Mouse (Mus musculus) layer of hippocampus, adult 9-10 months (tissue): ENCODE measurements at regions not wholly inside any gene's neighbourhood (a gene's known extent, or its start where the extent isn't known, plus 50 kb on each side); places are given as distances from the start of the nearest gene placed in this dataset.

Experiments
- DNase-seq: peaks from one replicate; pipeline ENCODE4 v3.0.0; 2022; ENCODE audit warnings: low spot score

DNA sequence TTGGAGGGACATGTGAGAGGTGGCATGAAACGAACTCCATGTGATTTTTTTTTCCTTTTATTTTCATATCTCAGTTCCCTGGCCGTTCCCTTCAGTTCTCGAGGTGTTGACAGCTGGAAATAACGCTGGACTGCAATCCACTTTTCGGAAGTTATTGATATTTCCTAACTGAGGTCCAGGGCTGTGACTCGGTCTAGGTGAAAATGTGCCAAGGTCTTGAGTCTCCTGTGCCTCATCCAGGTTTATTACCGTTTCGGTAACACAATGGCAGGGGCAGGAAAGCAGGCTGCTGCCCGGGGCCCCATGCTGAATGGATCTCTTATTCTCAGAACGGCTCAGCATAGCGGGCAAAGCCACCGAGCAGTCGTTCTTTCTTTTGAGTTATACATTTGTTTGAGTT lies 844.7 kb upstream of the Car8 start:
- no peak for DNase-seq

DNA sequence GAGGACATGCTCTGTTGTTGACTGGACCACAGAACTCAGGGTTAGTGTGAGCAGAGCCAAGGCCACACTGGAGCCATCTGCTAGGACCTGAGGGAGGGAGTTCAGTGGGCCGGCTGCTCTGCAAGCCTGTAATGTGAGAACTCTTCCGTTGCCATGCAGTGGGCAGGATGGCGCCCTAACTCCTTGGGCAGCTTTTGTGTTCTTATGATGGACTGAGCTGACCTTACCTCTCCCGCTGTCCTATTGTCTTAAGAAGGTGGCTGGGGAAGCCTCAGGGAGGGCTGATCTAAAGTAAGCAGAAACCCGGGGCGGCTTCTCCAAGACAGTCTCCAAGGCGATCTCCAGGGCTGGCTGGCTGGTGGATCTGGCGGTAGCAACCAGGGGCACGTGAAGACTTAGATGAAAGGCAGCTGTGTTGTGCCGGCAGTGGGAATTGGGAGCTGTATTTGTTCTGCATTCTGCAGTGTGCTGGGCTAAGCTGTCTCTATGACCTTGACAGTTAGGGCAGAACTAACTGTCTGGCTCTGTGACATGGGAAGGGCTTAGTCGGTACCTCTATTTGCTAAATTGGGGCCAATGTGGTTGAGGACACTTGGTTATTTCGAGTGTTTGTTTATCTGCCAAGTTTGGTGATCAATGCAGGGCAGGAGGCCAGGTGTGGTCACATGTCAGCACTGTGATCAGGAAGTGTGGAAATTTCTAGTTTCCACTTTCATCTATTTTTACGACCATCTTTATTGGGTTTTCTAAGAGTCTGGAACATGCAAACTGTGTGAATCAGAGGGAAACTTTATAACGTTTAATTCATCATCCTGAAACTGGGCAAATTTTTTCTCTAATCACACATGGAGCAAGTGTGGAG lies 843.1 kb upstream of the Car8 start:
- no peak for DNase-seq

DNA sequence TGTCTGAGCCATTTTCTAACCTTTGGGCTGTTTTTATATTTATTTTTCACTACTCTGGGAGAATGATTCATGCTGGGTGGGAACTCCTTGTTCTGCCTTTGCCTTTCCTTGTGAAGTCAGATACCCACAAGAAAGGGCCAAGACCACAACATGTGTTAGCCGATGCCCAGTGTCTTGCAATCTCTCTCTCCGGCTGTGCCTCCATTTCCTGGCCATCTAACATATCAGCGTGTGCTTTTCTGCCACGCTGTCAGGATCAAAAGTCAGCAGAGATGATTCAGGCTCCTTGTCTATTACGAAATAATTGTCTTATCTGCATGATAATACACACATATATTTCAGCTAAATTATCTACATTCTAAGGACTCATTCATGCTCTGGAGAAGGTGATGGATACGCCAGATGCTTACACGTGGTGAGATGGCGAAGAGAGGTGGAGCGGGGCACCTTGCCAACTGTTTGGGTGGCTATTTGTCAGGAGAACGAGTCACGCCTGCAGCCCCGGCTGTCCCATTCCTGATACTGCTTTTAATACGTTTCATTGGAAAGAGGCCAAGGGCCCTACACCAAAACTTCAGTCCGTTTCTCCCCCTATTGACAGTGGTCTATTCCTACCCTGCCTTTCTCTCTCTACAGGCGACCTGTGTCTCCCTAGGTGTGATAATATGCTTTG lies 842.1 kb upstream of the Car8 start:
- no peak for DNase-seq

DNA sequence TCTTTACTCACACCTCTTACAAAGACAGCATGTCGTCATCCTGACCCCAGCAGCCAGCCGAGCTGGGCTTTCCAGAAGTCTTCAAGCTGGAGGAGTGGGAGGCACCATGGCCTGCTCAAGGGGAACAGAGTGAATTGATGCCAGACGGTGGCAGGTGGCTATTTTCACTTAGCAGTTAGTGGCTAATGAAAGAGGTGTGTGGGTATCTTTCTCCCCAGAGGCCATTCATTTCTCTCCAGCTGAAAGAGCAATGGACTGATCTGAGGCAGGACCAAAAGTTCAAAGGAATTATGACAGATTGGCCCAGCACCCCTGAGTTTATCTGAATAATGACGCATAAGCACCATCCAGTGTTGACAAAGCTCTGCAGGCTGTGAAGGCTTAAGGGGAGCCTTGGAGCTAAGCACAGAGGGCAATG lies 841.0 kb upstream of the Car8 start:
- no peak for DNase-seq

DNA sequence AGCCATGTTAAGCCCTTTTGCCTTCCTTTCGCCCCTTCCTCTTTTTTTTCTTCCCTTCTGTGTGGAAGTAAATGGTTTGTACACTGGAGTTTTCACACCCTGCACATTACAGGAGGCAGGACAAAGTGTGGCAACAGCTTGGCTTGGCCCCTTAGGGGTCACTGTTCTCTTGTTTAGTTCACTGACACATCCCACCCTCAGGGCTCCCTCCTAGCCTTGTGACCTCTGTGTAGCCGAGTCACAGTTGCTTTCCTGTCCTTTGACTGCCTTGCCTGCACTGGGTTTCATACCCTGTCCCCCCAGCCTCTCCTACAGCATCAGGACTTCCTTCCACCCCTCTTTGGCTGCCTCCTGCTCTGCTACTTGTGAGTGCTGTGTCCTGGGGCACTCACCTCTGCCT lies 835.6 kb upstream of the Car8 start:
- DNase-seq, result no peak

DNA sequence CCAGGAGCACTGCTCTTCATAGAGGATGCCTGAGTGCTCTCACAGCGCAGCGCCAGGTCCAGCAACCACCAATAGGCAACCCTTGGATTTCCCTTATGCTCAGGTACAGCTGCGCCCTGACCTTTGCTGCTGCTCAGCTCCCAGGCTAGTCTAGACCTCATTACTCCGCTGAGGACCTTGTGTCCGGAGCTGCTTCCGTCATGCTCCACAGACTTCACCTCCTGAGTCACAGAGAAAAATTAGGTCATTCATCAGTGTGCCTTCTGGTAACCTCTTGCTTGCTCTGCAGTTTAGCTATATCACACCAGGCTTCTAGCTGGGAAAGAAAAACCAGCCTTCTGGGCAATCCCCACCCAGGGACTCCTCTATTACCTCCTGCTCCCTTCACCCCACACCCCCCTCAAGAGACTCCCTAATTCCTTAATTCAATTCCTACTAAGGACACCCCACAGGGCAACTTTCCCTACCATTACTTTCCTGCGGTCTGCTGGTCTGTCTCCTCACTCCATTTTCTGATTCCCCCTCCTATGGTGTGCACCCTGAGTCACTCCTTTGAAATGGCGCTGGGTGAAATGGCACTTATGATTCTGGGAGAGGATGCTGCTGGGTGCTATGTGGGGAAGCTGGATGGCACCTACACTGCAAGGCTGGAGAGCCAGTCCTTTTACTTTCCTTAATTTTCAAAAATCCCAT lies 835.0 kb upstream of the Car8 start:
- no peak for DNase-seq

DNA sequence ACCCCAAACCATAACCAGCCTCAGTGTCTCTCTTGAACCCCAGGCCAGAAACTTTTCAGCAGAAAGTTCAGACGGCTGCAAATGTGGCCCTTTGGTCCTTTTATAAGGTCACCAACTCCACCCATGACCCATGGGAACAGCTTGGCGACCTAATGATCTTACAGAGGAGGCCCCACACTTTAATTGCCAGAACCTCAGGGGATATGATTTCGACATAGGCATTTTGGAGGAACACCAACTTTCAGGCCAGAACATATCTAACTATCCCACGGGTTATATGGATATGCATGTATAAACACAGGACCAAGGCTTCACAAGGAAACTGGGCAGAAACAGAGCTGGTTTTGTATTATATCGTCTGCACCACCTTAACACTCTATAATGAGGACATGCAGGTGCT lies 833.5 kb upstream of the Car8 start:
- DNase-seq, result no peak

DNA sequence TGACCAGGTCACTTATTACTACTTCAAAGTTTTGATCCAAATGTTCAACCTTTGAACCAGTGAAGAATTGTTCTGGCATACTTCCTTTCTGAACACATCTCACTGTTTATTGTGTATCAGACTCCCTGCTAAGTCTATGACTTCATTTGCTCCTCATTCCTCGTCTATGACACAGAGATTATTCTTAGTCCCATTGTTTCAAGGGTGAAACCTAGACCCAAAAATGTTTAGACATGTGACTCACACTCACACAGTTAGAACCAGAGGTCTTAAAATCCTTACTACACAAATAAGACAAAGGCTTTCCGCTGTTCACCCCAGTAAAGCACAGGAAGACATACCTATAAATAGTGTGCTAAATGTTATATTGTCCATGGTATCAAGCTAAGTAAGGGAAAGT lies 829.0 kb upstream of the Car8 start:
- no peak for DNase-seq

DNA sequence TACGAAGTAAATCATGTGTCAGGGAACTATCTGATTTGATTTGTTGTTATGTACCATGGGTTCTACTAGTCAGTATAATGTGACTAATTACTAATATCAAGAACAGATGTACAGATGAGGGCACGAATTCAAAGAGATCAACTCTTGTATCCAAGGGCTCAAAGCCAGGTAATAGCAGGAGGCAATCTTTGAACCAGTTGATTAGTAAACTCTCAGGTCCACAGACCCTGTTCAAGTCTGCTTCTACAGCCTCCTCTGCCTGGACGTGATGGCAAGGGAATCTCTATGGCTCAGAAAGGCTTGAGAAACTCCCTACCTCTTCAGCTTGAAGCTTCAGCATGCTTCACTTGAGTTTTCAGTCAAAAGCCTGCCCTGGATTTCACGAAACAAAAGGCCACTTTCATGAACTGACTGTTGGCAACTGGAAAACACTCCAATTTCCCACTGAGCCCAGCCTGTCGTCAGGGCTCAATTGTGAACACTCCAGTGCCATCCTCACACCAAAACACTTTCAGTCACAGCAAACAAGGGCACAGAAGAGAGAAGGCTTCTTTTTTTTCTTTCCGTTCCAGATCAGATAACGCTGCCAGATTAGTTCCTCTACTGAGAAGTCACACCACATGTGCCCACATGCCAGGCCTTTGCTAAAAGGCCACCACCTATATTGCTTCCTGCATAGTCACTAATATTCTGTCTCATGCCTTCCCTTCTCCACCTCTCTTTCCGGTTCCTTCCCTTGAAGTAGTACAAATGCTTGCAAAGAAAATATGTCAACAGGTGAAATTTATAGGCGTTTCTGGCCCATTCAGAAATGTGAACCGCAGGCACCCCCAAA lies 827.4 kb upstream of the Car8 start:
- no peak for DNase-seq

DNA sequence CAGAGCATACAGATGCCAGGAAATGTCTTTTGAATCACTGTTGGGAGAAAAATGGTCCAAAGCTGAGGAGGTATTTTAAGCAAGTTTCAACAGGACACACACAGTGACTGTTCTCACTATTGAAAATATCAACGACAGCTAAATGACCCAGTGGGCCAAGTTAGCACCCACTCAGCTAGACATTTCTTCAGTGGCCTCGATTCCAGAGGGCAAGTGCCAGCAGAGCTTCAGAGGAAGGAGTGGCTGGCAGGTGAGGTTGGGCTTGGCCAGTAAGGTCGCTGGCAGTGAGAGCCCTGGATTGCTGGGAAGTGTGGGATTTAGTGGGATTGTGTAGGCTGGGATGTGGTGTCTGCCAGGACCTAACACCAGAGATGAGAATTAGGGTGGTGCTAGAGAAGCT lies 823.1 kb upstream of the Car8 start:
- no peak for DNase-seq

DNA sequence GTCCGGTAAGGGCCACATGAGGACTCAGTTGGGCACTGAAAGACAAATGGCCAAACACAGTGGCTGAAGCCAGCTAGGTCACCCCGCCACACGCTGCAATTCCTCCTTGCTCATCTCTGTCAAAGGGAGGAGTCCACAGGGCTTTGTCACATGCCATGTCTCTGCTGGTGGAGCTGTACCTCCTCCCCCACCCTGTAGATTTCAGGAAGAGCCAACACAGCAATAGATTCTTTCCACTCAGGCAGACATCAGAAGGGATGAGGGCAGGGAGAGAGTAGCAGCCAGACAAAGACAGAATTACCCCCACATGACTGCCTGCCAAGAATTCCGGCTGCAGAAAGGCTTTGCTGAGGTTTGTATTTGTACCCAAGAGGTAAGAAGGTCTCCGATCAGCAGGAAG lies 821.4 kb upstream of the Car8 start:
- DNase-seq, result no peak

DNA sequence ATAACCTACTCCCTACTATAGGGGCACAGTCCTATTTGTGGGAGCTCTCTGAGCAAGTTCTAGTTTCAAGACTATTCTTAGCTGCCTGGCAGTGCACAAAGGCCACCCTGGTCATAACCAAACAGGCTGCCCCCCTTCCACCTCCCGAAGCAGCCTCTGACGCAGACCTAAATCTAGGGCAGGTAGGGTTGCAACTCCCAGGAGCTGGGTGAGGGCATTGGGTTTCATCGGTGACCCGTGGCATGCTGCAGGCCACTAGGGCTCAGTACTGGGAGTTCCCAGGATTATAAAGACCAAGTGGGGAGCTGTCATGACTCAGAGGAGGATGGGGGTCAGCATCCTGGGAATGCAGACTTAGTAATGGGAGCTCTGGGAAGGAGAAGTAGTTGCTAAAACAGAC lies 818.8 kb upstream of the Car8 start:
- DNase-seq, result no peak

DNA sequence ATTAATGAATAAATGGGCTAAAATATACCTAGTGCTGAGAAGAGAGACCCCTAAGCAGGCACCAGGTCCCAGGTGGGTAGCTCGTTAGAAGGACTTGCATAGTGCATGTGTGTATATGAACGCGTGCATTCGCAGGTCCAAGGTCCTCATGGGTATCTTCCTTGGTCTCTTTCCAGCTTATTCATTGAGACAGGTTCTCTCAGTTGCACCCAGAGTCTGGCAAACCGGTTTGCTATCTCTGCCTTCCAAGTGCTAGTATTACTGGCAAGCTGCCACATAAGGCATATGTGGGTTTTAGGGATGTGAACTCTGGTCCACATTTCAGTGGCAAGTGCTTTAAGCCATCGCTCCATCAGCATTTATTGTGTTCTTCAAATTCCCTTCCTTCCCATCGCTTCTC lies 818.3 kb upstream of the Car8 start:
- no peak for DNase-seq

DNA sequence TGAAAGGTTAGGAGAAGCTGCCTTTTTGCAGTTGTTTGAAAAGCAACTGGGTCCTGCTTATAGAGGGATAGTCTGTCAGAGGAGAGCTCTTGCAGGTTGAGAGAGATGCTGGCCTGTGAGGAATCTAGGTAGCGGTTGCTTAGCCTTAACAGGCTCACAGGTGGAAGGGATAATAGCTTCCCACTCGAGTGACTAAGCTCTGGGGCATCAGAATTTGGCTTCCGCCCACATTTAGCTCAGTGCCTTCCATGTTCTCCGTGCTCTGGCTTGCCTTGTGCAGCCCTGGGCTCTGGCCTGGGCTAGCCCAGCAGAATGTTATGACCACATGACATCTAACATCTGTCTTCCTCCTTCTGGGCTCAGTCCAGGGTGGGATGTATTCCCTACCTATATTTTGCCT lies 817.0 kb upstream of the Car8 start:
- DNase-seq, result no peak

DNA sequence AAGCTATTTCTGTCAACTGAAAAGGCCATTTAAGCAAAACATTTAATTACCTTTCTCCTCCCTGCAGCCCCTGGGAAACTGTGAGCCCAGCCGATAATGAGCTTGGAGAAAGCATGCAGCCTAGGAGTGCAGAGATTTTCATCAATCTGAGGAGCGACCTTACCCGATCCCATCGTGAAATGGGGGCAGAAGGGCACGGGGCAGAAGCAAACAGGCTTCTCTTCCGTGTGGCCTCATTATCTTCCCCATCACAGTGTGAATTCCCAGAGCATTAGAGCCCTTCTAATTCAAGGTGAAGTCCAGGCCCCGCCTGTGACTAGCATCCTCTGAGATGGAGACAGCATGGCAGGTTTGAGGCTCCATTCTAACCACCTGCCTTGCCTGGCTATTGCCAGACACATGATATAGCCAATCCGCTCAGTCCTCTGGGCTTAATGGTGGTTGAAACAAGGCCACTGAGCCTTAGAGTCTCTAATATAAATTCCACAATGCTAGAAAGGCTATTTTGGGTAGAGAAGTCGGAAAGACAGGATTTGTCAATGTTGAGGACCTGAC lies 816.5 kb upstream of the Car8 start:
- no peak for DNase-seq

DNA sequence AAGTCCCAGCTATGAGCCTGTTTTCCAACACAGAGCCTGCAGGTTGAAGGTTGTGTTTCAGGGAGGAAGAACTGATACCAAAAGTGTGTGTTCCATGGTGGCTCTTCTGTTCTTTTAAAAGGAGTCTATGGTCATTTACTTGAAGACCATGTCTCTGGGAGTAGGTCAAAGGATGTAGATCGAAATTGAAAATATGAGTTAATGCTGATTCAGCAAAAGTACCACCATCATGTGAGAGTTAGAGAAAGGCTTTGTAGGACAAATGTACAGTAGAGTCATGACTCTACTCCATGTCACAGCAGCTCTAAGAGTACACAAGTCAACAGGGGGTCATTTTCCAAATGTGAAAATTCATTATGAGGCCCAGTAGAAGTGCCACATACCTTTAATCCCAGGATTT lies 810.0 kb upstream of the Car8 start:
- DNase-seq, result no peak

DNA sequence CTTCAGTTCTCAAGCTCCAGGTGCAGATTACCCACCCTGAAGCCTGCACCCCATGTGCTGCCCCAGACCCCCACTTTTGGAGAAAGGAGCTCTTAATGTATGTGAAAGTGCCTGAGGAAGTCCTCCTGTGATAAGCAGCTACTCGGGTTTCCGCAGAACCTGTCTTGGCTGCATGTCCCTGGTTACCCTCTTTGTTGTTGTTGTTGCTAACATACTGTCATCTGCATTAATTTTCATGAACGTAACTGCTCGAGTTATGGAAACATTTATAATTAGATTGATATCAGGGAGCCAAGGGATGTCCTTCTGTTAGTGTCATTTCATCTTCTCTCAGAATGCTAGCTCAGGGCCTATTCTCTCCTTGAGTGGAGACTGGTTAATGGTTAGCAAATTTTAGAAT lies 808.3 kb upstream of the Car8 start:
- no peak for DNase-seq

DNA sequence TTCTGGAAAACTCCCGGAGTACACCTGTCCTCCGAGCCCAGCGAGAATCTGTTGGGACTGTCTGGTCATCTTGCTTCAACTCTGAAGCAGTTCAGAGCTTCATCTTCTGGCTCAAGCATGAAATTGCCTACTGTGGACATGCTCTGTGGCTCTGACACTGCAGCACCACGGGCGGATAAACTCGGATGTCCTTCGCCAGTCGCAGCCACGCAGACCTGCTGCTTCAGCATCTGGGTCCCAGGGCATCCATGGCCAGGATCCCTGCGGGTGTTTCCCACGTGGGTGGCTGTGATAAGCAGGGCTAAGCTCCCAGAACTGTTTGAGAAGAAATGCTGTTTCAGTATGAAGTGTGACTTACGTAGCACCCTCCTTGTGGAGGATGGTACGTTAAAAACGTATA lies 807.6 kb upstream of the Car8 start:
- no peak for DNase-seq

DNA sequence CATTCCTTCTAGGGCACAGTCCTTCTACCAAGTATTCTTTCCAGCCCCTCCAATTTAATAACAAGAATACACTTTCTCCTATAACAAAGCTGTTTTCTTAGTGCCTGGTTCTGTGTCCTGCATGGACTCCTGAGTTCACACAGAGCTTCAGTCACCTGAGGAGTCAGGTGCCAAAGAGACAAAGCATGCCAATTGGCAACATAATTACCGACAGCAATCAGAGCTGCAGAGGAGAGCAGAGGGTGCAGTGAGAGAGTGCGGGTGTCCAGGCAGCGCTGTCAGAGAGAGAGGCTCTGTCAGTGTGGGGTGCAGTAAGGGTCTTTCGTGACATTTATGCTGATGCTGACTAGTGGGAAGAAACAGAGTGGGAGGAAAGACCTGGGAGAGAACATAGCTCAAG lies 807.2 kb upstream of the Car8 start:
- DNase-seq, result no peak

DNA sequence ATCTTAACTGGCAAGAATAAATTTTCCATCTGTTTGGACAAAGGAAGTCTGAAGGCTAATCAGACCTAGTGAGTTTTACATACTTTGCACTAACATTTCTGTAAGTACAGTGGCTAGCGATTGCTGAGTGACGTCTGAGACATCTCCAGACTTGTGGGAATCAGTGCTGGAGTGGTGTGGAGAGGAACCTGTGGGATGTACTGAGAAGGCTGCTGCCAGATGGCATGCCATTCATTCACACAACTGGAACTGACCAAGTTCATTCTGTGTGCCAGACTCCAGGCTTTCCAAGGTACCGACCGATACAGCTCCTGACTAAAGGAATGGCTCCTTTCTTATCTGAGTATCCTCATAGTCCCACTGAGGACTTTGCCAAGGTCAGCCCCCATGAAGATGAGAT lies 797.2 kb upstream of the Car8 start:
- DNase-seq, result no peak

DNA sequence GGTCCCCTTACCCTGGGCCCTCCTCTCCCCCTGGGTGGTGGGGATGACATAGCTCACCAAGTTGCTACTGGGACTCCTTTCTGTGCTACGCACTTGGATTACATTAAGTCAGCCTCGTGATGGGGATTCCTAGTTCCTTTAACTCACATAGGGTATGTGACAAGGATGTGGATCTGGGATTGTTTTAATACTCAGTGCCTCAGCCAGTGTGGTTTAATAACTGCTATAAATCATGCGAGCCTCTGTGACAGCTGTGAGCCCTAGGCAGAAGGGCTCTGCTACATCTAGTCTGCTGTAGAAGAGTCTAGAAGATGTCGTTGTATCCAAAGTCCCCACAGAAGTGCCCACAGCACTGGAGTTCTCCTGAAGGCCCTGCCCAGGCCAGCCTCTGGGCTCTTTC lies 796.5 kb upstream of the Car8 start:
- no peak for DNase-seq

DNA sequence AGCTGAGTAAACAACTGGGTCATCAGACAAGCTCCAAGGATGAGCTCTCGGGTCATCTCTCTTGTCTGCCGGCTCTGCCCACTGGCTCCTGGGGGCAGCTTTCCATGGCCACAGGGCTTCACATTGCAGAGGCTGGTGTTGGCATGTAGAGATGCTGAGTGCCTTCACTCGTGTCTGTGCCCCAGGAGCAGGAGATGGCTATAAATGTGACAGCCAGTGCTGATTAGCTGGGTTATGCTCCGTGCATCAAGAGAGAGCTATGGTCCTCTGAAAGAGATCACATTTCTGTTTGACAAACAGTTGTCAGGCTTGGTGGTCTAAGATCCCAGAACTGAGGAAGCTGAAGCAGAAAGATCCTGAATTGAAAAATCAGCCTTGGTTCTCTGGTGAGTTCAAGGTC lies 795.4 kb upstream of the Car8 start:
- no peak for DNase-seq
